Mouse (Mus musculus): ENCODE data around the gene Serpine1. TPM values are rescaled to one million over a fixed set of nuclear protein-coding genes. Genes with fewer than 3 reads are reported as not detected.

The Serpine1 gene
- polyA plus RNA-seq, 1 experiment: 1.2 TPM

DNA sequence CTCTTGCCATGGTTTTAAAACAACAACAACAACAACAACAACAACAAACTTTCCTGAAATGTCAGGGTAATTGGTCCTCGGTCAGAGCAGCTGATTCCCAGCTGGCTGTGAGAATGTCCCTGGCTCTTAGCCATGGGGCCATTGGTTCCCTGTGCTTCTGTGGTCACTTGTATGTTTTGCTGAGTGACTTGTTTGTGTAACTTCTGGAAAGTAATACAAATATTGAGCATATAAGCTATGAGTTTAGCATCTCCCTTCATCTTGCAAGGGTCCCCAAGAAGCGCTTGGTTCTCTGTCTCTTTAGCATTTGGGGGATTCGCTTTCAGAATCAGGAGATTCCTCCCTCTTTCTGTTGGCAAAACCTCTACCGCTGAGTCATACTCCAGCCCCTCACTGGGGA, 34.4 kb upstream of the Serpine1 start:
- 81% methylated on average over 4 of the region's 4 CpGs for WGBS
- H3K36me3 ChIP-seq (ENCODE audit: control insufficient read depth, insufficient read depth, low read length): 0 out of 2 replicates have a peak, but pooled peaks cover 2% of the 10 kb centered on the region
- TF ChIP-seq CTCF (IDR thresholded peaks at IDR 0.05; ENCODE audit: extremely low read depth, insufficient read length, insufficient replicate concordance, low read depth, low read length) (no peak), POLR2A (IDR thresholded peaks at IDR 0.05; ENCODE audit: low read depth, low read length) (no peak)
- no peak overlapping the region for H3K27ac ChIP-seq (ENCODE audit: insufficient read depth, low read depth, low read length)
- H3K4me3 ChIP-seq (ENCODE audit: low read depth, low read length): no peak overlapping the region
- no peaks in the 10 kb centered on the region for H3K27me3 ChIP-seq (ENCODE audit: control insufficient read depth, insufficient read depth, low read length)
- H3K4me1 ChIP-seq (ENCODE audit: control insufficient read depth, insufficient read depth, insufficient read length, low read length): peaks cover 4% of the 10 kb centered on the region

DNA sequence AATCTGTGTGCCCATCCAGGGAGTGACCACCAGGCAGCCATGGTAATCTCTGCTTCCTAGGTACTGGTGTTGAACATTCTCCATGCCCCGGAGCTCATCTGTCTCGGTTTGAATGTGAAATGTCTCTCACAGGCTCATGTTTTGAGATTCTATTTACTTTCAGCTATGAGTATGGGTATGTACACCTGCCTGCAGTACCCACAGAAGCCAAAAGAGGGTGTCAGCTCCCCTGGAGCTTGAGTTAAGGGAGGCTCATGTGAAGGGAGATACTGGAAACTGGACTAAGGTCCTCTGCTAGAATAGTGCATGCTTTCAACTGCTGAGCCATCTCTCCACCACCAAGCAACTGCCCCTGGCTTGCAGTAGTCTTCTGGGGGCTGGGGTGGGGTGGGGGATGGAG, 31.9 kb upstream of the Serpine1 start:
- TF ChIP-seq CTCF (IDR thresholded peaks at IDR 0.05; ENCODE audit: extremely low read depth, insufficient read length, insufficient replicate concordance, low read depth, low read length) (no peak), POLR2A (IDR thresholded peaks at IDR 0.05; ENCODE audit: low read depth, low read length) (no peak)
- WGBS: 92% methylated on average over 2 of the region's 2 CpGs
- Histone ChIP-seq H3K4me3 (ENCODE audit: low read depth, low read length) (no peak overlapping the region), H3K4me1 (ENCODE audit: control insufficient read depth, insufficient read depth, insufficient read length, low read length) (no peaks in the 10 kb centered on the region), H3K27ac (ENCODE audit: insufficient read depth, low read depth, low read length) (no peak overlapping the region), H3K36me3 (ENCODE audit: control insufficient read depth, insufficient read depth, low read length) (no peaks in the 10 kb centered on the region), H3K27me3 (ENCODE audit: control insufficient read depth, insufficient read depth, low read length) (no peaks in the 10 kb centered on the region)

DNA sequence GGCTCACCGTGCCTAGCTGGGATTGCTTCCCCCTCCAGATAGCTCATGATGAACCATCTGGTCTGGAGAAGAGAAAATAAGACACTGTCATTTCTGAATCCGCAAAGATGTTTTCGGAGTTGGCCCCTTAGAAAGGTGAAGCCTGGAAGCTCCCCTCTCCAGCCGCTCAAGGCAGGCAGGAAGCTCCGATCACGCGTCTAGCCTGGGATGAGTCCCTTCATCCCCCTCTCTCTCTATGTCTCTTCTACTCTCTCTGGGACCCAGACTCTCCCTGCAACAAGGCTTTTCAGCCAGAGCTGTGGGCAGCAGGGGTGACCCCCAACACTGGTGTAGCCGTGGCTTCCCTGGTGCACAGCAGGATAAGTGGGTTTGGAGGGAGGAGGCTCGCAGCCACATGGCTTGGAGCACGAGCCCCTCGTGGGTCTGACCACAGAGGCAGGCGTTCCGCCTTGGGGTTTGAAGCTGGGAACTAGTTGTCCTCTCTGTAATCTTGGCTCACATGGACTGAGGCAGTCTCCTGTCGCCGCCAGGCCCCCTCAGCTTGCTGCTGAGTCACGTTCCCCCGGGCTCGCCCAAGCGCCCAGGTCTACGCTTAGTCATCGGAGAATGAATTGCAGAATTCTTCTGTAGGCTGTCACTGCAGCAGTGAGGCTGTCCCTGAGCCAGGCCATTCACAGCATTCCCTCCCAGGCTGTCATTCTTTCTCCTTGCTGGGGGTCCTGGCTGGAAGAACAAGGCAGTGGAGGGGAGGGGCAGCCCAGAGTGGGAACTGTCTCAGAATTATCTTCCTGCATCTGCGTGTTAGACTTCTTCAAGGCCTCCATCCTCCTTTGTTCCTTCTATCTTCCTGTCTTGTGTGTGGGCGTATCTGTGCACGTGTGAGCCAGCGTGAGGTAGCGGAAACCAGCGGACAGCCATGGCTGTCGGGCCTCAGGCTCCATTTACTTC, 30.8 kb upstream of the Serpine1 start:
- Histone ChIP-seq H3K4me1 (ENCODE audit: control insufficient read depth, insufficient read depth, insufficient read length, low read length) (no peaks in the 10 kb centered on the region), H3K27ac (ENCODE audit: insufficient read depth, low read depth, low read length) (no peak overlapping the region), H3K36me3 (ENCODE audit: control insufficient read depth, insufficient read depth, low read length) (no peaks in the 10 kb centered on the region), H3K4me3 (ENCODE audit: low read depth, low read length) (no peak overlapping the region), H3K27me3 (ENCODE audit: control insufficient read depth, insufficient read depth, low read length) (no peaks in the 10 kb centered on the region)
- TF ChIP-seq CTCF (IDR thresholded peaks at IDR 0.05; ENCODE audit: extremely low read depth, insufficient read length, insufficient replicate concordance, low read depth, low read length) (no peak), POLR2A (IDR thresholded peaks at IDR 0.05; ENCODE audit: low read depth, low read length) (no peak)
- 57% methylated on average over 28 of the region's 28 CpGs for WGBS

DNA sequence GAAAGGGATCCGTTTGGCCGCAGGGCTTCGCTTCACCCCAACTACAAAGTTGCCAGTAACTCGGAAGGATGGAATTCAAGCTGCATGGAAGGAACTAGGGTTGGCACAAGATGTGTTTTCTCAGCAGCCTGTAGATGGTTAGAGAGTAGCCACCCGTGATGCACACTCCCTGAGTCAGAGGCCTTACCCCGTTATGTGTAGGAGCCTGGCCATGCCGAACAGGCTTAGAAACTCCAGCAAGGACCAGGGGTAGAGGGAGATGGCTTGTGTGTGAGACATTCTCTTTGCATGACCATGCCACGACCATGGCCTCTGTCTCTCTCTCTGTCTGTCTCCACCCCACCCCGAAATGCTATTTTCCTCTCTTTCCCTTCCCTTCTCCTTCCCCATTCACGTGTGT, 30.0 kb upstream of the Serpine1 start:
- Histone ChIP-seq H3K27me3 (ENCODE audit: control insufficient read depth, insufficient read depth, low read length) (no peaks in the 10 kb centered on the region), H3K36me3 (ENCODE audit: control insufficient read depth, insufficient read depth, low read length) (no peaks in the 10 kb centered on the region), H3K4me3 (ENCODE audit: low read depth, low read length) (no peak overlapping the region), H3K4me1 (ENCODE audit: control insufficient read depth, insufficient read depth, insufficient read length, low read length) (no peaks in the 10 kb centered on the region), H3K27ac (ENCODE audit: insufficient read depth, low read depth, low read length) (no peak overlapping the region)
- TF ChIP-seq CTCF (IDR thresholded peaks at IDR 0.05; ENCODE audit: extremely low read depth, insufficient read length, insufficient replicate concordance, low read depth, low read length): no peak
- no peak for TF ChIP-seq POLR2A (IDR thresholded peaks at IDR 0.05; ENCODE audit: low read depth, low read length)
- 79% methylated on average over 10 of the region's 10 CpGs for WGBS

DNA sequence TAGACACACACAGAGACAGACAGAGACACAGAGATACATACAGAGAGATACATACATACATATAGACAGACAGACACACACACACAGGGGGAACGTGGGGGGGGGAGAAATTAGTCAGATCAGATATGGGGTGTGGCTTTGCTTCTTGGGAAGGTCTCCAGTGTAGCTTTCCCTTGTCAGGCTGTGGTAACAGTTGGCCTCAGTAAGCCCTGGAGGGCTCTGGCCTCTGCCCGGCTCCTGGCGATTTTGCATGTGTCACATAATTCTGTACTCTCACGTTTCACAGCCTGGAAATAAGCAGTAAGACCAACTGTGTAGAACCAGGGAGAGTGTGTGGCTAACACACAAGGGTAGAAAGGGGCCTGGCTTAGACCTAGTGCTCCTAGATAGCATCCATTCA, 28.6 kb upstream of the Serpine1 start:
- Histone ChIP-seq H3K27ac (ENCODE audit: insufficient read depth, low read depth, low read length) (no peak overlapping the region), H3K27me3 (ENCODE audit: control insufficient read depth, insufficient read depth, low read length) (no peaks in the 10 kb centered on the region), H3K36me3 (ENCODE audit: control insufficient read depth, insufficient read depth, low read length) (no peaks in the 10 kb centered on the region), H3K4me1 (ENCODE audit: control insufficient read depth, insufficient read depth, insufficient read length, low read length) (no peaks in the 10 kb centered on the region), H3K4me3 (ENCODE audit: low read depth, low read length) (no peak overlapping the region)
- 60% methylated on average over 4 of the region's 4 CpGs for WGBS
- TF ChIP-seq POLR2A (IDR thresholded peaks at IDR 0.05; ENCODE audit: low read depth, low read length): no peak
- TF ChIP-seq CTCF (IDR thresholded peaks at IDR 0.05; ENCODE audit: extremely low read depth, insufficient read length, insufficient replicate concordance, low read depth, low read length): no peak

DNA sequence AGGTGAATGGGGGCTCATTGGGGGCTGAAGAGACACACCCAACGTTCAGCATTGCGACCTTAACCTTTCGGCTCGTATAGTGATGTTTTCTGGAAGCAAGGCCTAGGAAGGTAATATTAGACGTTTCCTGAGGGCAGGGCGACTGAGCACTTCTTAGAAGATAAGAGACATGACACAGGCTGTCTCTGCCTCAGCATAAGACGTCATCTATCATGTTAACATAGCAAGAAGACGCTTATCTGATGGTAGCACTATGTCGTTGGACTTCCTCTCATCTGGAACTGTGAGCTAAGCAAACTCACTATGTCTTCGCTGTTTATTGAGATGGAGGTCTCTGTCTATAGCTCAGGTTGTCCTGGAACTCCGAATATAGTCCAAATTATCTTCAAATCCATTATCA, 26.4 kb upstream of the Serpine1 start:
- Histone ChIP-seq H3K4me3 (ENCODE audit: low read depth, low read length) (no peak overlapping the region), H3K27ac (ENCODE audit: insufficient read depth, low read depth, low read length) (no peak overlapping the region), H3K4me1 (ENCODE audit: control insufficient read depth, insufficient read depth, insufficient read length, low read length) (no peaks in the 10 kb centered on the region), H3K36me3 (ENCODE audit: control insufficient read depth, insufficient read depth, low read length) (no peaks in the 10 kb centered on the region), H3K27me3 (ENCODE audit: control insufficient read depth, insufficient read depth, low read length) (no peaks in the 10 kb centered on the region)
- TF ChIP-seq POLR2A (IDR thresholded peaks at IDR 0.05; ENCODE audit: low read depth, low read length) (no peak), CTCF (IDR thresholded peaks at IDR 0.05; ENCODE audit: extremely low read depth, insufficient read length, insufficient replicate concordance, low read depth, low read length) (no peak)
- WGBS: 55% methylated on average over 11 of the region's 11 CpGs

DNA sequence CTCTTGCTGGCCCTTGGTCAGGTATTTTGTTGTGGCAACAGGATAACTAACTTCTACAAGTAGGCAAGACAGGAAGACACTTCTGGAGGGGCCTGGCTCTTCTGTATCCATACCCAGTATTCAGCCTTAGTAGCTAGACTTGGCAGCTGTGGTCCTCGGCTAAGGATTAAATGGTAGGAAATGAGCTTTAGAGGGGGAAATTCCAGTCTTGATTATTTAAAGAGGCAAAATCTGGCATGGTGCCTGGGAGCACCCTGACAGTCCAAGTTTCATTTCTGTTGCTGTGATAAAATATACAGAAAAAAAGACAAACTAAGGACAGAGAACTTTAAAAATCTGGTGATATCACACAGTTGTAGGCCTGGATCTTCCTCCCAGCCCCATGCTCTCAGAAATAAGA, 24.0 kb upstream of the Serpine1 start:
- no peaks in the 10 kb centered on the region for H3K4me1 ChIP-seq (ENCODE audit: control insufficient read depth, insufficient read depth, insufficient read length, low read length)
- H3K4me3 ChIP-seq (ENCODE audit: low read depth, low read length): no peak overlapping the region
- no peaks in the 10 kb centered on the region for H3K27me3 ChIP-seq (ENCODE audit: control insufficient read depth, insufficient read depth, low read length)
- H3K27ac ChIP-seq (ENCODE audit: insufficient read depth, low read depth, low read length): no peak overlapping the region
- 14% methylated on average over 1 of the region's 1 CpGs for WGBS
- no peak for TF ChIP-seq CTCF (IDR thresholded peaks at IDR 0.05; ENCODE audit: extremely low read depth, insufficient read length, insufficient replicate concordance, low read depth, low read length)
- TF ChIP-seq POLR2A (IDR thresholded peaks at IDR 0.05; ENCODE audit: low read depth, low read length): no peak
- H3K36me3 ChIP-seq (ENCODE audit: control insufficient read depth, insufficient read depth, low read length): no peaks in the 10 kb centered on the region

Measured in small intestine, adult 2 months (tissue).